ENCODE assay signal across 8 mouse cellular contexts in genomic region chr4:143238241-143239031, GRCm38 (mm10). TPM values are rescaled to one million over a fixed set of nuclear protein-coding genes. Genes with fewer than 3 reads are reported as not detected.
DNase-seq lines count a peak whose midpoint lies in the region; ATAC-seq and TF ChIP-seq lines count a peak whose summit lies in the region.

No protein-coding gene starts in this region.

- TF ChIP-seq CTCF in embryonic fibroblast, embryonic 13.5 days (IDR thresholded peaks at IDR 0.05; ENCODE audit: borderline replicate concordance, insufficient read depth, low read length), result peak; percentile 45; the same call in 1 of the 2 replicates
- TF ChIP-seq CTCF in liver, adult 2 months (IDR thresholded peaks at IDR 0.05; ENCODE audit: low read depth, low read length), result peak; percentile 68

- peak; percentile 31 for DNase-seq in right cerebral cortex, adult 18-20 months
- DNase-seq in right cerebral cortex, postnatal 36 days (ENCODE audit: low spot score in 2 of 2), result no peak
- DNase-seq in adrenal gland, postnatal 36 days, result peak; percentile 56 to 59
- DNase-seq in liver, adult 2 months (ENCODE audit: extremely low read depth, low read depth, low spot score), result peak; percentile 89
- DNase-seq in natural killer cell, adult 2 months (ENCODE audit: low spot score in 2 of 2), result peak; percentile 25 to 47
- peak; percentile 33 to 49 for DNase-seq in thymus, postnatal 36 days

- H3K9me3 ChIP-seq in intestine, embryonic 15.5 days, result no peaks in the 10 kb centered on the region

- no peaks in the 10 kb centered on the region for H3K36me3 ChIP-seq in intestine, embryonic 15.5 days
- H3K36me3 ChIP-seq in liver, adult 2 months (ENCODE audit: control insufficient read depth, insufficient read depth, low read length), result no peaks in the 10 kb centered on the region

- ATAC-seq in intestine, embryonic 15.5 days, result peak; percentile 30; the same call in 1 of the 2 replicates

- H3K9ac ChIP-seq in intestine, embryonic 15.5 days, result no peak overlapping the region
- H3K9ac ChIP-seq in liver, adult 2 months (ENCODE audit: low read depth, low read length), result peak overlapping the region; percentile 67

- H3K4me3 ChIP-seq in embryonic fibroblast, embryonic 13.5 days (ENCODE audit: insufficient read depth, low read length), result peak overlapping the region; percentile 27
- no peak overlapping the region for H3K4me3 ChIP-seq in intestine, embryonic 15.5 days (replicated peaks)
- H3K4me3 ChIP-seq in liver, adult 2 months (ENCODE audit: insufficient read depth, low read depth, low read length), result peak overlapping the region; percentile 66

- WGBS in intestine, embryonic 15.5 days, result 18% methylated on average over 23 of the region's 23 CpGs
- WGBS in liver, adult 2 months, result 7% methylated on average over 23 of the region's 23 CpGs

- no peaks in the 10 kb centered on the region for H3K79me2 ChIP-seq in liver, adult 2 months (ENCODE audit: control insufficient read depth, insufficient read depth, low read length)

- peaks cover 2% of the 10 kb centered on the region for H3K4me1 ChIP-seq in embryonic fibroblast, embryonic 13.5 days (ENCODE audit: control insufficient read depth, insufficient read depth, low read length)
- no peaks in the 10 kb centered on the region for H3K4me1 ChIP-seq in intestine, embryonic 15.5 days (replicated peaks)
- H3K4me1 ChIP-seq in liver, adult 2 months (ENCODE audit: control insufficient read depth, insufficient read depth, low read length), result no peaks in the 10 kb centered on the region; the same call in 1 of the 2 replicates

- H3K4me2 ChIP-seq in intestine, embryonic 15.5 days (replicated peaks), result peak overlapping the region; percentile 42

- peak overlapping the region; percentile 15; the same call in 1 of the 2 replicates for H3K27ac ChIP-seq in embryonic fibroblast, embryonic 13.5 days (ENCODE audit: insufficient read depth, low read length)
- no peak overlapping the region for H3K27ac ChIP-seq in intestine, embryonic 15.5 days
- H3K27ac ChIP-seq in liver, adult 2 months (replicated peaks; ENCODE audit: insufficient read depth, low read depth, low read length), result peak overlapping the region; percentile 89

- no peak for TF ChIP-seq POLR2A in embryonic fibroblast, embryonic 13.5 days (IDR thresholded peaks at IDR 0.05; ENCODE audit: low read depth, low read length)
- no peak for TF ChIP-seq POLR2A in liver, adult 2 months (IDR thresholded peaks at IDR 0.05; ENCODE audit: extremely low read depth, insufficient read depth, low read length)

- H3K27me3 ChIP-seq in intestine, embryonic 15.5 days (replicated peaks), result no peaks in the 10 kb centered on the region
- H3K27me3 ChIP-seq in liver, adult 2 months (ENCODE audit: control insufficient read depth, insufficient read depth, low read length), result no peaks in the 10 kb centered on the region

RNA-seq across cellular contexts. Expression of gene Prdm2, which starts 25.6 kb away (rescaled TPM):
- 10 to 100 TPM; 26.2 to 28.1 TPM for total RNA-seq in adrenal gland, postnatal 36 days (2021)
- 26.2 and 28.6 TPM in 2 replicates for polyA plus RNA-seq in embryonic fibroblast, embryonic 13.5 days (2011; ENCODE audit: insufficient read length, low read depth, missing spikeins)
- 9.7 and 10.0 TPM in 2 replicates for polyA plus RNA-seq in intestine, embryonic 15.5 days (2015; fragmentation: Nextera tagmentation; extraction: Ambion mirVana)
- total RNA-seq in liver, adult 2 months (2014; rRNA removed), result 6.9 and 8.1 TPM in 2 replicates
- polyA plus RNA-seq in liver, adult 2 months (2012; rRNA removed), result 4.9 and 7.9 TPM in 2 replicates

Comparison
In these comparisons a context has a peak if more than half of its experiments do, and no peak if none do; other contexts are left out.
1. DNase-seq: peak in right cerebral cortex, adult 18-20 months (single experiment), adrenal gland, postnatal 36 days (2 of 2), liver, adult 2 months (single experiment), natural killer cell, adult 2 months (2 of 2) and thymus, postnatal 36 days (2 of 2); none in right cerebral cortex, postnatal 36 days (0 of 2).